Mouse (Mus musculus) midbrain, embryonic 15.5 days (tissue): Measurements from ENCODE around the gene Pgbd5. TPM values are rescaled to one million over a fixed set of nuclear protein-coding genes. Genes with fewer than 3 reads are reported as not detected.

Experiments used
- ATAC-seq: fragments of 200-750 bp; cut with Nextera tagmentation; replicated peaks from 2 replicates; pipeline ENCODE4 v1.8.0; 2017; ENCODE audit warnings: moderate TSS enrichment
- H3K27ac ChIP-seq: fragments of 300-500 bp; sonication (generic); 2 replicates; pipeline ENCODE4 v1.5.1; 2015; ENCODE audit warnings: mild to moderate bottlenecking, inconsistent platforms
- H3K27me3 ChIP-seq: fragments of 300-500 bp; sonication (generic); replicated peaks from 2 replicates; pipeline ENCODE4 v1.6.1; 2015; ENCODE audit warnings: inconsistent platforms
- H3K36me3 ChIP-seq: fragments of 300-500 bp; sonication (generic); replicated peaks from 2 replicates; pipeline ENCODE4 v1.6.1; 2015; ENCODE audit warnings: inconsistent platforms
- H3K4me1 ChIP-seq: fragments of 300-500 bp; sonication (generic); 2 replicates; pipeline ENCODE4 v1.6.1; 2015; ENCODE audit warnings: inconsistent platforms
- H3K4me2 ChIP-seq: fragments of 300-500 bp; sonication (generic); 2 replicates; pipeline ENCODE4 v1.6.1; 2015; ENCODE audit warnings: inconsistent platforms, mild to moderate bottlenecking, moderate library complexity
- H3K4me3 ChIP-seq: fragments of 300-500 bp; sonication (generic); 2 replicates; pipeline ENCODE4 v1.5.1; 2015; ENCODE audit warnings: mild to moderate bottlenecking, inconsistent platforms
- H3K9ac ChIP-seq: fragments of 300-500 bp; sonication (generic); 2 replicates; pipeline ENCODE4 v1.6.1; 2015; ENCODE audit warnings: mild to moderate bottlenecking, inconsistent platforms
- H3K9me3 ChIP-seq: fragments of 300-500 bp; sonication (generic); 2 replicates; pipeline ENCODE4 v1.6.1; 2016; ENCODE audit warnings: inconsistent platforms
- WGBS: fragments of 180-500 bp; shearing (Covaris S2); methylation state at CpG from one replicate; pipeline ENCODE4 v1.1.7; 2015; ENCODE audit warnings: mixed read lengths; 5-methylcytosine and 5-hydroxymethylcytosine counted together
- polyA plus RNA-seq: library from polyadenylated mRNA; unstranded; fragments of >200 nt; fragmentation: Nextera tagmentation; extraction: Ambion mirVana; gene quantifications from 2 replicates; pipeline ENCODE4 v1.2.1, GENCODE M21; 2015

Pgbd5 gene
- polyA plus RNA-seq, 1 experiment from 2014 or later, result 15.3 TPM

DNA sequence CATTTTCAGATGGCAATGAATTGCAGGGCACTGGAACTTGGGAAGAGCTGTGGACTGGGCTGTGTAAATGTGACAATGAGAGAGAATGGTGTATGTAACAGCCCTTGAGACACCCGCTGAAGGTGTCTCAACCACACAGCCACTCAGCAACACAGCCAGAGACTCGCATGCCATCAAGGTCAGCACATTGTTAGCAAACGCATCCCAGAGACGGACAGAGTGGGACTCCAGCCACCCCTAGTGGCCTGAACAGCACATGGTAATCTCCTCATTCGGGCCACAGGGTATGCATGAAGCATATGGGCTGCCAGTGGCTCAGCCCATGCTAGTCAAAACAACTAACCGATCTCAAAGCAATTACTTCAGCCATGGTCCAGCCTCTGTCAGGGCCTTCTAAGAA lies 60.2 kb downstream of the Pgbd5 start:
- no peak overlapping the region for H3K9ac ChIP-seq
- WGBS, result 68% methylated on average over 6 of the region's 6 CpGs
- no peak overlapping the region for H3K4me3 ChIP-seq
- H3K36me3 ChIP-seq, result no peaks in the 10 kb centered on the region
- H3K4me1 ChIP-seq, result peaks cover 7% of the 10 kb centered on the region
- ATAC-seq, result no peak
- H3K27me3 ChIP-seq, result no peaks in the 10 kb centered on the region
- no peak overlapping the region for H3K4me2 ChIP-seq
- H3K9me3 ChIP-seq, result no peaks in the 10 kb centered on the region
- no peak overlapping the region for H3K27ac ChIP-seq

DNA sequence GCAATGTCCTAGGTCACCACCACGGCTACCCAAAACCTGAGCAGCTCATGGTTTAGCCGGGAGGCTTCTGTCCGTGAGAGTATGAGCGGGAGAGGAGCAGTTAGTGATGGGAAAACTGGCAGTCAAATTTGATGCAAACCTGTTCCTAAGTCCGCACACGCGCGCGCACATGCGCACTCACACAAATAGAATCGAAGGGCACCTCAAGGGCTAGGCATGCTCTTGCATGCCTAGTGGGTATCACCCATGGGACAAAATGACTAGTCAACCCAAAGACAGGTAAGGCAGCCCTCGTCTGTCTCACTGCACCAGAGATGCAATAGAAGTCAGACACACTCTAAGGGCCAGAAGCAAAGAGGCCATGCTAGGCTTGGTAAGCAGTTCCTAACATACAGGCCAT lies 63.1 kb downstream of the Pgbd5 start:
- Histone ChIP-seq H3K4me2 (no peak overlapping the region), H3K27ac (no peak overlapping the region), H3K9ac (no peak overlapping the region), H3K4me3 (no peak overlapping the region), H3K9me3 (no peaks in the 10 kb centered on the region), H3K27me3 (no peaks in the 10 kb centered on the region), H3K36me3 (no peaks in the 10 kb centered on the region), H3K4me1 (no peaks in the 10 kb centered on the region)
- WGBS, result 93% methylated on average over 12 of the region's 12 CpGs
- ATAC-seq, result no peak

GRCm38 (mm10) chr8:124375727-124376126 lies 63.7 kb downstream of the Pgbd5 start:
- Histone ChIP-seq H3K4me1 (no peaks in the 10 kb centered on the region), H3K27ac (no peak overlapping the region), H3K4me3 (no peak overlapping the region), H3K4me2 (no peak overlapping the region), H3K36me3 (no peaks in the 10 kb centered on the region), H3K9me3 (no peaks in the 10 kb centered on the region), H3K27me3 (no peaks in the 10 kb centered on the region), H3K9ac (no peak overlapping the region)
- WGBS, result 85% methylated on average over 9 of the region's 9 CpGs
- no peak for ATAC-seq

DNA sequence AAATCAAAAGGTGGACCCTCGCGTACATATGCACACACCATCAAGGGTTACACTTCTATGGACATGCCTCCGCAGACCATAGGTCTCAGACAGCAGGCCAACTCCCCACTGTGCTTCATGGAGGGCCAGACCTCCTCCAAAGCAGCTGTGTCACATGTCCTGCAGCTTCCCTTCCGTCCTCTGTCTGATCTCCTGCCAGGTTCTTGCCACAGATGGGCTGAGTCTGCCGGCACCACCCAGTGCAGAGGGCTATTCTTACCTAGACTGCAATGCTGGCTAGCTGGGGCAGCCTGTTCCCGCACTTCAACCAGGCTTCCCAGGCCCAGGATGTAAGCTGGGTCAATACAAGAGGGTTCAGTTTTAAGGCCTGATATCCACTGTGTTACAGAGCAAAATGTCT lies 64.3 kb downstream of the Pgbd5 start:
- Histone ChIP-seq H3K36me3 (no peaks in the 10 kb centered on the region), H3K27ac (no peak overlapping the region), H3K4me1 (no peaks in the 10 kb centered on the region), H3K9me3 (no peaks in the 10 kb centered on the region), H3K4me3 (no peak overlapping the region), H3K4me2 (no peak overlapping the region), H3K9ac (no peak overlapping the region), H3K27me3 (no peaks in the 10 kb centered on the region)
- ATAC-seq, result no peak
- WGBS, result 75% methylated on average over 6 of the region's 6 CpGs

DNA sequence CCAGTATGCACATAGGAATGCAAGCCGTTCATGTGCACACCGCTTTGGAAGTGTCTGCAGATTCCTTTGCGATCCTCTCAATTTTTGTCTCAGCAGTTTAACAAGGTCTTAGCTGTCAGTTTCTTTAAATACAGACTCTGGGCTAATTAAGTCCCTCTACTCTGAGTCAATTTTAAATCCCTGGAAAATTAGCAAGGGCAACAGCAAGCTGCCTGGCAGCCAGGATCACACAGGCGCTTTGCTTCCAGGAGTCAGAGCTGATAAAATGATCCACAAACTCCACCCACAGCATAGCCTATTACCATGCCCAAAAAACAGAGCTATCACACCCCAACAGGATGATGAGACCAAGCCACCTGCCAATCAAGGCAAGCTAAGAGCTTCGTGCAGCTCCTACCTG lies 65.7 kb downstream of the Pgbd5 start:
- Histone ChIP-seq H3K4me2 (no peak overlapping the region), H3K9ac (no peak overlapping the region), H3K4me1 (no peaks in the 10 kb centered on the region), H3K9me3 (no peaks in the 10 kb centered on the region), H3K27me3 (no peaks in the 10 kb centered on the region), H3K4me3 (no peak overlapping the region), H3K27ac (no peak overlapping the region), H3K36me3 (no peaks in the 10 kb centered on the region)
- ATAC-seq, result no peak
- 82% methylated on average over 5 of the region's 5 CpGs for WGBS

DNA sequence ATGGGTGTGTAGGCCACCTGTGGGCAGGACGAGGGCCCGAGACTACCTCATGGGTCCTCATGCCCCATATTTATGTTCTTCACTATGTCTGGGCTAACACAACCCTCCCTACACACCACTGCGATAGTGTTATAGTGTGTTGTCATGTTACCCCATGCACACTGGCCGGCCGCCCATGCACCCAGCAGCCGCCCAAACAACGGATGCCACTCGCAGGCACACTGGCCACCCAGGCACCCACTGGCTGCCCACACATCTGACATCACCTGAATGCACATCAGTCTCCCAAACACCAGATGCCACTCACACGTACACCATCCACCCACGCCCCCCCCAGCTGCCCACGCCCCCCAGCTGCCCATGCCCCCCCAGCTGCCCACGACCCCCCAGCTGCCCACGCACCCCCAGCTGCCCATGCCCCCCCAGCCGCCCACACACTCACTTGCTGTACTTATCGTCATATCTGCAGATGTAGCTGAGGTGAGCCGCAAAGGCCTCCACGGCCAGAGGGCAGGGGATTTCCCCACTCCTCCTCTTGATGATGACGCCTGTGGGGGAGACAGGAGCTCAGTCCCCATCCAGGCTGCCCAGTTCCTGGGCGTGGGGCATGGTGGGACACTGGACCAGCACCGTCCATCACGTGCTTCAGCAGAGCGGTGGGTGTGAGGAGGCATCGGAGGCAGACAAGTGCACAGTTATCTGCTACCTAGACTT lies 67.9 kb downstream of the Pgbd5 start:
- Histone ChIP-seq H3K4me3 (no peak overlapping the region), H3K9ac (no peak overlapping the region), H3K27ac (no peak overlapping the region), H3K27me3 (no peaks in the 10 kb centered on the region), H3K4me1 (no peaks in the 10 kb centered on the region), H3K36me3 (no peaks in the 10 kb centered on the region), H3K4me2 (no peak overlapping the region), H3K9me3 (no peaks in the 10 kb centered on the region)
- ATAC-seq, result no peak
- 92% methylated on average over 23 of the region's 23 CpGs for WGBS

DNA sequence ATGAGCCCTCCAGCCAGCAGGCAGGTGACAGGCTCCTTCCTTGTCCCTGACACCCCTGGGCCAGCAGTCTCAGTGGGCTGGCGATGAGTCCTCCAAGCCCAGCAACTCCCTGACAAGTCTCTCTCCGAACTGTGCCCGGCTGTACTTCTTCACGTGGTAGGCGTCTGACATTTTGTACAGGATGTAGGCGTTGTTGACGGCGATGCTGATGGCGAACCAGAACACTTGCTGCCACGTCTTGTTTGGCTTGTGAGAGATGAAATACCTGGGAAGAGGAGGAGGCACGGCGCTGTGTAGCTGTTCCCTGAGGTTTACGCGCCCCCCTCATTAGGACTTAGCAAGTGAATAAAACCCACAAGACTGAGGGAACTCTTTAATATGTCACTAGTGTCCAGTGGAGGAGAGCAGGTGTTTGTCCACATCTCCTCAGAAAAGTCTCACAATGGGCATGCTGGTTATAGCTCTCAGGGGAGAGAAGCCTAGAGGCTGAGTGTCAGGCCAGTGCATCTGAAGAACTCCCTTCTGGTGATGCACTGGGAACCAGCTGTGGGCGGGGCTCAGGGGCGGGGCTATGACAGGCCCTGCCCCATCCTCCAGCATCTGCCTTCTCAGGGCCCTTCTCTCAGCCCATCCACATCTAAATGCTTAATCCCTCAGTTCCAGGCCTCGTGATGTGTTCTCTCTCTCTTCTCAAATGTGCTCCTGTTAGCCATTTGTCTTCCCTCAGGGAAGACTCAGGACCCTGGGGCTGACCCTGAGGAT lies 68.9 kb downstream of the Pgbd5 start:
- Histone ChIP-seq H3K27me3 (no peaks in the 10 kb centered on the region), H3K4me2 (no peak overlapping the region), H3K27ac (no peak overlapping the region), H3K4me1 (no peaks in the 10 kb centered on the region), H3K9me3 (no peaks in the 10 kb centered on the region), H3K9ac (no peak overlapping the region), H3K4me3 (no peak overlapping the region), H3K36me3 (no peaks in the 10 kb centered on the region)
- 77% methylated on average over 17 of the region's 17 CpGs for WGBS
- ATAC-seq, result no peak

GRCm38 (mm10) chr8:124368213-124368612 lies 71.2 kb downstream of the Pgbd5 start:
- H3K27ac ChIP-seq, result no peak overlapping the region
- 18% methylated on average over 8 of the region's 8 CpGs for WGBS
- H3K27me3 ChIP-seq, result no peaks in the 10 kb centered on the region
- no peak overlapping the region for H3K9ac ChIP-seq
- ATAC-seq, result no peak
- H3K4me2 ChIP-seq, result no peak overlapping the region
- no peak overlapping the region for H3K4me3 ChIP-seq
- no peaks in the 10 kb centered on the region for H3K9me3 ChIP-seq
- no peaks in the 10 kb centered on the region for H3K36me3 ChIP-seq
- no peaks in the 10 kb centered on the region for H3K4me1 ChIP-seq

- no peak overlapping the region for H3K27ac ChIP-seq
- no peaks in the 10 kb centered on the region for H3K4me1 ChIP-seq
- 91% methylated on average over 15 of the region's 15 CpGs for WGBS
- no peaks in the 10 kb centered on the region for H3K36me3 ChIP-seq
- no peaks in the 10 kb centered on the region for H3K9me3 ChIP-seq
- H3K27me3 ChIP-seq, result no peaks in the 10 kb centered on the region
- ATAC-seq, result no peak
- no peak overlapping the region for H3K9ac ChIP-seq
- no peak overlapping the region for H3K4me3 ChIP-seq
- H3K4me2 ChIP-seq, result no peak overlapping the region
These were observed 76.1 kb downstream of the Pgbd5 start for GRCm38 (mm10) chr8:124363337-124363736.

- Histone ChIP-seq H3K27ac (no peak overlapping the region), H3K9me3 (no peaks in the 10 kb centered on the region), H3K4me1 (no peaks in the 10 kb centered on the region), H3K9ac (no peak overlapping the region), H3K27me3 (no peaks in the 10 kb centered on the region), H3K4me3 (no peak overlapping the region), H3K36me3 (no peaks in the 10 kb centered on the region), H3K4me2 (no peak overlapping the region)
- 77% methylated on average over 7 of the region's 7 CpGs for WGBS
- ATAC-seq, result no peak
These were observed 76.9 kb downstream of the Pgbd5 start for GRCm38 (mm10) chr8:124362589-124362988.

DNA sequence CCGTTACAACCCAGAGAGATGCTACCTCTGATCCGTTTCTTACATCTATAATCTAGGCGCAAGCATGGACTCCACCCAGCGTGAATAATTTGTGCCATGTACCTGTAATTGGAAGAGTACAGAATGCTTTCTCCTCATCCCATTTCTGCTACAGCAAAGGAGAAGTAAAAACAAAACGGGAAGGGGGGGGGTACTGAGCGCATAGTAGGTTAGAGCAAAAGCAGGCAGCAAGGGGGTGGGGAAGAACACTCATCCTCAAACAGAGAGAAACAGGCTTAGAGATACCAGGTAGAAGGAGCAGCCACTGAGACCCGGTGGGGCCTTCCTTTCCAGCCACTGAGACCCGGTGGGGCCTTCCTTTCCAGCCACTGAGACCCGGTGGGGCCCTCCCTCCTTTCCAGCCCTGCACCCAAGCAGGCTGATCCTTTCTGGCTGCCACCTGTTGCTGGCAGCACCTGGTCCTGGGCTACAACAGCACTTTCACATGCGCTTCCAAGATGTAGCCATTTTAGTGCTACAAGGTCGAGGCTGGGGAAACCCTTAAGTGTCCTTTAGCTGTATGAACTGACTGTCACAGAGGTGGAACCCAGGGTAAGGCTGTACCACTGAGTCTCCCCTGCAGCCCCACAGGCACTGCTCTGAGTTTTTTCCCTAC lies 77.6 kb downstream of the Pgbd5 start:
- H3K27me3 ChIP-seq, result no peaks in the 10 kb centered on the region
- no peak overlapping the region for H3K9ac ChIP-seq
- no peak for ATAC-seq
- no peak overlapping the region for H3K4me2 ChIP-seq
- H3K36me3 ChIP-seq, result no peaks in the 10 kb centered on the region
- no peaks in the 10 kb centered on the region for H3K9me3 ChIP-seq
- WGBS, result 81% methylated on average over 11 of the region's 11 CpGs
- no peak overlapping the region for H3K27ac ChIP-seq
- no peaks in the 10 kb centered on the region for H3K4me1 ChIP-seq
- H3K4me3 ChIP-seq, result no peak overlapping the region

- Histone ChIP-seq H3K27me3 (no peaks in the 10 kb centered on the region), H3K27ac (no peak overlapping the region), H3K9me3 (no peaks in the 10 kb centered on the region), H3K36me3 (no peaks in the 10 kb centered on the region), H3K4me2 (no peak overlapping the region), H3K9ac (no peak overlapping the region), H3K4me1 (no peaks in the 10 kb centered on the region), H3K4me3 (no peak overlapping the region)
- 87% methylated on average over 3 of the region's 3 CpGs for WGBS
- ATAC-seq, result no peak
These were observed 78.5 kb downstream of the Pgbd5 start for GRCm38 (mm10) chr8:124360911-124361310.
